Mouse (Mus musculus) forebrain, embryonic 14.5 days (tissue): ENCODE measurements at regions not wholly inside any gene's neighbourhood (a gene's known extent, or its start where the extent isn't known, plus 50 kb on each side); places are given as distances from the start of the nearest gene placed in this dataset.

Source experiments
- ATAC-seq: fragments of 200-750 bp; cut with Nextera tagmentation; 2 replicates; pipeline ENCODE4 v1.8.0; 2017; ENCODE audit warnings: mild to moderate bottlenecking, moderate library complexity
- DNase-seq: peaks from one replicate; pipeline ENCODE4 v3.0.0-alpha.2; 2015; ENCODE audit warnings: low spot score
- H3K27ac ChIP-seq: fragments of 300-500 bp; sonication (generic); 2 replicates; pipeline ENCODE4 v1.5.1; 2014; ENCODE audit warnings: low read depth, mild to moderate bottlenecking, control low read depth, low read length, moderate library complexity
- H3K27me3 ChIP-seq: fragments of 300-500 bp; sonication (generic); replicated peaks from 2 replicates; pipeline ENCODE4 v1.6.1; 2014; ENCODE audit warnings: low read length, control low read depth, mixed read lengths; ENCODE audit not compliant: control insufficient read depth, insufficient read depth
- H3K36me3 ChIP-seq: fragments of 300-500 bp; sonication (generic); 2 replicates; pipeline ENCODE4 v1.6.1; 2014; ENCODE audit warnings: low read length, control low read depth; ENCODE audit not compliant: control insufficient read depth, insufficient read depth
- H3K4me1 ChIP-seq: fragments of 300-500 bp; sonication (generic); 2 replicates; pipeline ENCODE4 v1.6.1; 2014; ENCODE audit warnings: antibody characterized with exemption, low read length, control low read depth; ENCODE audit not compliant: control insufficient read depth, insufficient read depth
- H3K4me2 ChIP-seq: fragments of 300-500 bp; sonication (generic); 2 replicates; pipeline ENCODE4 v1.6.1; 2014; ENCODE audit warnings: mild to moderate bottlenecking, control low read depth, low read length
- H3K4me3 ChIP-seq: fragments of 300-500 bp; sonication (generic); 2 replicates; pipeline ENCODE4 v1.5.1; 2014; ENCODE audit warnings: low read depth, low read length, control low read depth
- H3K9ac ChIP-seq: fragments of 300-500 bp; sonication (generic); 2 replicates; pipeline ENCODE4 v1.6.1; 2014; ENCODE audit warnings: mild to moderate bottlenecking, low read length, control low read depth, moderate library complexity
- H3K9me3 ChIP-seq: fragments of 300-500 bp; sonication (generic); replicated peaks from 2 replicates; pipeline ENCODE4 v1.6.1; 2016; ENCODE audit warnings: low read length, control low read depth, mixed read lengths; ENCODE audit not compliant: control insufficient read depth
- WGBS: fragments of 180-500 bp; shearing (Covaris S2); extraction: QIAGEN DNeasy Blood & Tissue Kit; methylation state at CpG from one replicate; pipeline ENCODE4 v1.1.7; 2014; 5-methylcytosine and 5-hydroxymethylcytosine counted together

DNA sequence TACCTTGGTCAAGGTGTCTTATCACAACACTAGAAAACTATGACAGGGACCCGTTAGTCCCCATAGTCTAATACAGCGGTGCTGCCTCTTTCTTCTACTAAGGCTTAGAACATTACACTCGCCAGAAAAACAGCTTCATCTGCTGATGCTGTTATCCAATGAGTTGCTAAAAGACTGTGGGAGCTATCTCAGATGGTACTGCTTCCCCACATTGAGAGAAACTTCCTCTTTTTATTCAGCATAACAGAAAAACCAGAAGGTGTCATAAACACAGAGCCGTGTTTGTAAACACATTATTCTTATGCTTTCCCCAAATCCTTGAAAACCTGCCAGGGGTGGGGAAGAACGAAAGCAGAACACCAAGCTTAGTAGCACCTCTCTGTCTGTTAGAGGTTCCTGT is 49.9 kb upstream of the Arhgap5 start:
- Histone ChIP-seq H3K27me3 (no peaks in the 10 kb centered on the region), H3K4me3 (no peak overlapping the region), H3K4me2 (no peak overlapping the region), H3K9me3 (no peaks in the 10 kb centered on the region), H3K36me3 (no peaks in the 10 kb centered on the region), H3K27ac (no peak overlapping the region), H3K4me1 (no peaks in the 10 kb centered on the region), H3K9ac (no peak overlapping the region)
- WGBS: 94% methylated on average over 5 of the region's 5 CpGs
- no peak for DNase-seq
- ATAC-seq: no peak
